31 mouse cellular contexts compared by ENCODE assay signal in the genomic region with DNA sequence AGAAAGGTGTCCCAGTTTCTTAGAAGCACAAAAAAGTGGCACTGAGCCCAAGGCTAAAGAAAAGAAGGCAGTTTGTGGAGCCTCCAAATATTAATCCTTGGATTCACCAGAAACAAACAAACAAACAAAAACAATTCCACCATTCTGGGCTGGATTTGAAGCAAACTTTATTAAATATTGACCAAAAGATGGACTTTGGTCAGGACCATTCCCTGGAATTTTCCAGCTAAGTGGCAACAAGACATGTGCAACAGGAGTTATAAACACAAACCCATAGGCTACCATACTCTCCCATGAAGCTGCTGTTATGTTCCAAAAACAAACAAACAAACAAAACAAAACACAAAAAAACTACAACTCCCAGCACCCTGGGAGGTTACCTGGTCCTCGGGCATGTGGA.
"Had no signal": no experiment of that assay in that cellular context is flagged by ENCODE, and none has a peak within 500 bp of the region (broad histone marks: within the 10 kb centered on the region; RNA-seq: fewer than 3 reads in every experiment).

No protein-coding gene starts in this region.

- H3K9ac ChIP-seq: heart, embryonic 12.5 days; heart, embryonic 13.5 days; heart, embryonic 15.5 days; hindbrain, embryonic 12.5 days; hindbrain, embryonic 13.5 days; hindbrain, embryonic 14.5 days; hindbrain, embryonic 15.5 days; intestine, embryonic 15.5 days had no signal

- H3K4me1 ChIP-seq: intestine, embryonic 15.5 days had no signal

- H3K9me3 ChIP-seq: heart, embryonic 10.5 days; heart, embryonic 12.5 days; heart, embryonic 13.5 days; heart, embryonic 15.5 days; hindbrain, embryonic 10.5 days; hindbrain, embryonic 12.5 days; hindbrain, embryonic 13.5 days; hindbrain, embryonic 15.5 days; intestine, embryonic 15.5 days had no signal

- H3K36me3 ChIP-seq: heart, embryonic 10.5 days; heart, embryonic 12.5 days; heart, embryonic 13.5 days; heart, embryonic 15.5 days; hindbrain, embryonic 10.5 days; hindbrain, embryonic 12.5 days; hindbrain, embryonic 15.5 days; intestine, embryonic 15.5 days had no signal

- DNase-seq: heart, adult 18-20 months; heart, adult 2 months; heart, postnatal 10 days; heart, postnatal 14 days; heart, postnatal 36 days; heart, postnatal 4 days; kidney, postnatal 10 days; kidney, postnatal 14 days; kidney, postnatal 25 days; kidney, postnatal 4 days; layer of hippocampus, adult 9-11 months; layer of hippocampus, postnatal 36 days had no signal

- H3K27ac ChIP-seq: heart, adult 2 months; heart, embryonic 13.5 days; heart, embryonic 15.5 days; hindbrain, embryonic 10.5 days; hindbrain, embryonic 12.5 days; hindbrain, embryonic 13.5 days; hindbrain, embryonic 14.5 days; hindbrain, embryonic 15.5 days; hindbrain, postnatal 0 days; intestine, embryonic 15.5 days; kidney, postnatal 0 days; layer of hippocampus, adult 2 months; left cerebral cortex, adult 2 months had no signal

- H3K4me2 ChIP-seq: heart, embryonic 11.5 days; heart, embryonic 12.5 days; heart, embryonic 13.5 days; heart, embryonic 15.5 days; hindbrain, embryonic 12.5 days; hindbrain, embryonic 13.5 days; hindbrain, embryonic 14.5 days; hindbrain, embryonic 15.5 days; intestine, embryonic 15.5 days had no signal

- H3K27me3 ChIP-seq: heart, embryonic 12.5 days; hindbrain, embryonic 13.5 days; hindbrain, embryonic 15.5 days had no signal

- ATAC-seq: hindbrain, embryonic 16.5 days; hindbrain, postnatal 0 days; inflammation-experienced regulatory T-cells, adult 6 months; intestine, embryonic 15.5 days; intestine, embryonic 16.5 days; intestine, postnatal 0 days had no signal

- H3K4me3 ChIP-seq: heart, adult 2 months; heart, embryonic 10.5 days; heart, embryonic 12.5 days; heart, embryonic 13.5 days; heart, embryonic 15.5 days; hindbrain, embryonic 10.5 days; hindbrain, embryonic 12.5 days; hindbrain, embryonic 13.5 days; hindbrain, embryonic 15.5 days; intestine, embryonic 15.5 days; layer of hippocampus, adult 2 months; left cerebral cortex, adult 2 months had no signal
